Mouse (Mus musculus): Measurements from ENCODE around the gene Astl.

Gene Astl

GRCm38 (mm10) chr2:127369703-127370376, 31.4 kb downstream of the Astl start:
- DNase-seq = no peak

- peak; percentile 94 for DNase-seq
These were observed 32.4 kb downstream of the Astl start for GRCm38 (mm10) chr2:127370561-127371483.

GRCm38 (mm10) chr2:127371484-127371861, 33.0 kb downstream of the Astl start:
- DNase-seq = peak; percentile 95

- no peak for DNase-seq
These were observed 33.6 kb downstream of the Astl start for GRCm38 (mm10) chr2:127372082-127372481.

GRCm38 (mm10) chr2:127374131-127374530, 35.7 kb downstream of the Astl start:
- no peak for DNase-seq

- no peak for DNase-seq
These were observed 36.6 kb downstream of the Astl start for GRCm38 (mm10) chr2:127375087-127375486.

GRCm38 (mm10) chr2:127375759-127376341, 37.4 kb downstream of the Astl start:
- DNase-seq = no peak

- DNase-seq = peak; percentile 93
These were observed 38.1 kb downstream of the Astl start for GRCm38 (mm10) chr2:127376423-127377051.

- no peak for DNase-seq
These were observed 39.6 kb downstream of the Astl start for GRCm38 (mm10) chr2:127377942-127378610.

GRCm38 (mm10) chr2:127378611-127378990, 40.2 kb downstream of the Astl start:
- peak; percentile 91 for DNase-seq

- peak; percentile 96 for DNase-seq
These were observed 40.8 kb downstream of the Astl start for GRCm38 (mm10) chr2:127379250-127379649.

- DNase-seq = peak; percentile 92
These were observed 45.4 kb downstream of the Astl start for GRCm38 (mm10) chr2:127383881-127384280.

- DNase-seq = peak; percentile 97
These were observed 49.1 kb downstream of the Astl start for GRCm38 (mm10) chr2:127387521-127387920.

- no peak for DNase-seq
These were observed 51.9 kb downstream of the Astl start for GRCm38 (mm10) chr2:127390352-127390751.

GRCm38 (mm10) chr2:127390846-127391245, 52.4 kb downstream of the Astl start:
- DNase-seq = no peak

GRCm38 (mm10) chr2:127391323-127391722, 52.9 kb downstream of the Astl start:
- no peak for DNase-seq

GRCm38 (mm10) chr2:127394606-127395161, 56.2 kb downstream of the Astl start:
- no peak for DNase-seq

GRCm38 (mm10) chr2:127398738-127399137, 60.3 kb downstream of the Astl start:
- DNase-seq = no peak
